Mouse (Mus musculus) right cerebral cortex, postnatal 36 days (tissue): Measurements from ENCODE around the gene Serpinh1.
A peak's percentile ranks its signal among the peaks of the same experiment; 100 is the strongest.

Experiments
- DNase-seq, 2 experiments: peaks; one replicate each; pipeline ENCODE4 v3.0.0; 2022; ENCODE audit warnings: low spot score in 2 of 2, mixed read lengths in 1 of 2

The Serpinh1 gene

GRCm38 (mm10) chr7:99352526-99353400, at the start of gene Serpinh1:
TSS of gene Serpinh1 (minus strand) at chr7:99353239.
- no peak for DNase-seq

DNA sequence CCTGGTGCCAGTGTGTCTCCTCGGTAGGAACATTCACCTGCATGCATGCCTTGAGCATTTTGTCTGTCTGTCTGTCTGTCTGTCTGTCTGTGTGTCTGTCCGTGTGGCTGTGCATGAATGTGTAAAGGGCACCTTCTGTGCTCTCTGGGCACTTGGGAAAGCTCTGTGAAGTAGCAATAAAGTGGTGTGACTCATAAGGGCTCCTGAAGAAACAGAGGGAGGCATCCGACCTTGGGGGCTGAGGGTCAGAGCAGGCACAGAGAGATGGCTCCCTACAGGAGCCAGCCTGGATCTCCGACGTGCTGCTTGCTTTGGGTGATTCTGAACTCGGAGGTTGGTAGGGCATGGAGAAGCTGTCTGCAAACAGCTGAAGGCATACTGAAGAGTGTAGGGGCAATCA, 49.4 kb upstream of the Serpinh1 start:
- DNase-seq: no peak

DNA sequence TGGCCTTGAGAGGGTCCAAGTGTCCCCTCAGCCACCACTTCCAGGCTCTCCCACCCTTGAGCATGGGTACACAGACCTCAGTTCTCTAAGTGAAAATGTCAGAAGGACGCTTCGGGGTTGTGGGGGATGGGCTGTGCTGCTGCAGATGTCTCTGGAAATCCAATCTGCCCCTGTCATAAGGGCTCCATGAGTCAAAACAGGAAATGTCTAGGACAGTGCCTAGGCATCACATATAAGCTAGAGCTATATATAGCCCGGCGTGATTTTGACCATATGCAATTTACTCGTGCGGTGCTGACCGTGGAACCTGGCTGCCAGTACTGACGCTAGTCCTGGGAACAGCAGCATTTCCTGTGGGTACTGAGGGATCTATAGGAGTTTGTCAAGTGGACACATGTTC, 48.3 kb upstream of the Serpinh1 start:
- DNase-seq: no peak

DNA sequence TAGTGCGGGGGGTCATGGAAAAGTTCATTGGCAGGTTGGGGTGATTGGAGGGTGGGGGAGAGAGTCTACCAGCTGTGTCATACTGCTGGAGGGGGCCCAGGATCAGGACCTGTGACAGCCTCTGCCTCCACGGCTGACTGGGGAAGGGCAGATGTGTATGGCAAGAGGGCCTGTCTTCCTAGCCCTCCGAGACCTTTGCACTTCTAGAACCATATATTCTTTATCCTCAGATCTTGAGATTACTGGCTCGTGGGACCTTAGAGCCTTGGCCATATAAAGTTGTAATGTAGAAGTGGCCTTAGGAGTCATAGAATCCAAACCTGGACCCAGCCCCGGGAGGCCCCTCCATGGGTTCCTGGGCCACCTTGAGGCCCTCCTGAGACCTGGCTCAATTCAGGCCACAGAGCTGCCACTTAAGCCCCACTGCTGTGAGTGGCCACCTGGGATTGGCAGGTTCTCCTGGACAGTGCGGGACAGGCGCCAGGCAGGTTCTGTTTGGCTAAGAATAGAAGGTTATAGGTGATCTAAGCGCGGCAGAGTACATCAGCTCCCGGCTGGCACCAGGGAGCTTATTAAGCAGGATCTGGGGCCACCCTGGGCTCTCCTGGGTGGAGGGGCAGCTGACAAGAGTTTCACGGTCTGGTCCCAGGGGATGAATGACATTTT, 44.1 kb upstream of the Serpinh1 start:
- no peak for DNase-seq

DNA sequence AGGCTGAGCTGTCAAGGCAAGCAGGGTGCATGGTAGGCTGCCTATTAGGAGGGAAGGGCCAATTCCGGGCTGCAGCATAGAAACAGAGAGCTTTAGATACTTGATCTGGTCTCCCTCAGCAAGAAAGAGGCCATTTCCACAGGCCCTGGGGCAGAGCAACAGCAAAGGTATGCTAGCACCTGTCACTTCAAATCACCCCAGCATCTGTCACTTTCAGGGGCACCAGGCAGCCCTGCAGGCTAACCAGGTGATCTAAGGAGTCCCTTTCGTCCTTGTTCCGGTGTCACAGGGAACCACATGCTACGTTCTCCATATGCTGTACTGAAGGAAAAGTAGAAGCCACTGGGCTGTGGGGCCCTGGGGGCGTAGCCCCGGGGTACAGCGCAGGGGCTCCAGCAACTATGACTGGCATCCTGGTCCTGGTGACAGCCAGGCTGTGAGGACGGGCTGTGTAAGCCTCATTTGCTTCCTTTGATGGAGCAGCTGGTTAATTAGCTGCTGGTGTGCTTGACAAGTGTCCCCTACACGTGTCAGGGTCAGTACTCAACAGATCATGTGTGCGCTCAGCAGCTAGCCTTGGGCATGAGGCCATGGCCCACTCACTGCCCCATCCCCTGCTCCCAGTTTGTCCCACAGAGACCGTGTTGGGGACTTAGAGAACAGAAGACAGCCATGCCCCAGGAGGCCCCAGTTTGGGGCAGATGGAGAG, 43.0 kb upstream of the Serpinh1 start:
- DNase-seq: no peak

GRCm38 (mm10) chr7:99395385-99395784, 42.3 kb upstream of the Serpinh1 start:
- DNase-seq: no peak

GRCm38 (mm10) chr7:99393711-99394325, 40.8 kb upstream of the Serpinh1 start:
- peak; percentile 45 to 70 for DNase-seq

DNA sequence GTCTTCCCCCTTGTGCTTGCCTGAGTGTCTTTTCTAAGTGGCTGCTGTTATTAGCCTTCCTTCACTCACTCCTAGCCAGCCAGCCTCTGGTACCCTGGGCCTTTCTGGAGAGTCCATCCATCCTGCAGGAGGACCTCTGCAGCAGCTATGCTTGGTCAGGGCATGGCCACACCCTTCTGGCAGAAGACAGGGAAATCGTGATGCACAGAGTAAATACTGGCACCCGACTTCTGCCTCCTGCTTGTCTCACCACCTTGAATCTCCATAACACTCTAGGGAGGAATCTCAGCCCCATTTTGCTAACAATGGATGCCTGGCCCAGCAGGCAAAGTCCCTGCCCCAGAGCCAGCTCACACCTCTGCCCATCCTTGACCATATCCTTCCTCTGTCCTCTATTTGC, 39.7 kb upstream of the Serpinh1 start:
- no peak for DNase-seq

- no peak for DNase-seq
These were observed 37.5 kb upstream of the Serpinh1 start for GRCm38 (mm10) chr7:99390559-99390958.

GRCm38 (mm10) chr7:99387356-99387755, 34.3 kb upstream of the Serpinh1 start:
- no peak for DNase-seq

GRCm38 (mm10) chr7:99386811-99387210, 33.8 kb upstream of the Serpinh1 start:
- DNase-seq: no peak

- no peak for DNase-seq
These were observed 33.0 kb upstream of the Serpinh1 start for GRCm38 (mm10) chr7:99386030-99386429.

GRCm38 (mm10) chr7:99384101-99384611, 31.1 kb upstream of the Serpinh1 start:
- DNase-seq: no peak

DNA sequence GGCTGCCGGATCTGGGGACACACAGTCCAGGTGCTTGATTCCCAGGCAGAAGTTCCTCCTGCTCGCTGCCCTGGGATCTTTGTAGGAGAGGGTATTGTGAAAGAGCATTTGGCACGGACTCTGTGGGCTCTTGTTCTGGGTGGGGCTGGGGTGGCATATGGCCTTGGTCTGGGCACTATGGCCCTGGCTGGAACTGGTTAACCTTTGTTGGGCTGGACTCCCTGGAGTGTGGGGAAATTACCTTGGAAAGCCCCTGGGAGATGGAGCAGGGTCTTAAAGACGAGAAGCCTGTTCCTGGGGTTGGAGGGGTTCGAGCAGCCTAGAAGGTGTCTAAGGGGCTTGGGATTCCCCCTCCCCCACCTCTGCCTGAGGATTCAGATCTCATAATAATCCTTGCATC, 30.2 kb upstream of the Serpinh1 start:
- no peak for DNase-seq

DNA sequence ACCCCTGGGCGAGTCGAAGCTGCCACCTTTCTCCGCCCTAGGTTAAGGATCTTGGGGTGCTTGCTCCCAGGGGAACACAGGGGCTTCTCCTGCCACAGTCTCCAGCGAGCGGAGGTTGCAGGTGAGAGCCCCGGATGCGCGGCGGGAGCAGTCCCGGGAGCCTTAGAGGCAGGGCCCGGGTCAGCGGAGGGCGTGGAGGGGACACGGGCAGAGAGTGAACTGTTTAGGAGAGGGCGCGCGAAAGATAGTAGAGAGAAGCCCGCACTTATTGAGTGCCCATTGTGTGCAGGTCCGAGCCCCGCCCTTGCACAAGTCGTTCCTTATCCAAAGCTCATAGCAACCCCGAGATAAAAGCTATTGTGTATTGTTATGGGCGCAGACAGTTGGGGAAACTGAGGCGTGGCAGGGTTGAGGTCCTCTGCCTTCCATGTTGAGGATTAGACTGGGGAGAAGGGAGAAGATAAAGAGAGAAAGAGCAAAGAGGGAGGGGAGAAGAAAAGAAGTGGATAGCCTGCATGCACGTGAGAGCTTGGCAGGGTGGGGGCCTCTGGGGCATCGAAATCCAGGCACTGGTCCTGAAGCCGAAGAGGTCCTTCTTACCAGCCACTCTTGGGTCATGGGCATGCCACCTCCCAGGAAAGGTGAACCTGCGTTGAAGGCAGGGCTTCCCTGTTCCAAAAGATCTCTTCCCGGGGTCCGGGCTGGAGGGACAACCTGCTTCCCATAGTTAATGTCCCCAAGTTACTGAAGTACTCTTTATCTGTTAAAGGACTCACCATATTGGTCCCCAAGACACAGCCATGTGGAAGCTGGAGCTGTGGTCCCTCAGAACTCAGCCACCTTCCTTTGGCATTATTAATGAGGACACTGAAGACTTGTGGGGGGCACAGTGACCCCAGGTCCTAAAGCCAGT, 29.3 kb upstream of the Serpinh1 start:
- DNase-seq: no peak

- DNase-seq: peak; percentile 96 to 97
These were observed 28.4 kb upstream of the Serpinh1 start, which contains the start of gene Gdpd5 for GRCm38 (mm10) chr7:99381214-99382087. TSS of gene Gdpd5 (plus strand) at chr7:99381414.

DNA sequence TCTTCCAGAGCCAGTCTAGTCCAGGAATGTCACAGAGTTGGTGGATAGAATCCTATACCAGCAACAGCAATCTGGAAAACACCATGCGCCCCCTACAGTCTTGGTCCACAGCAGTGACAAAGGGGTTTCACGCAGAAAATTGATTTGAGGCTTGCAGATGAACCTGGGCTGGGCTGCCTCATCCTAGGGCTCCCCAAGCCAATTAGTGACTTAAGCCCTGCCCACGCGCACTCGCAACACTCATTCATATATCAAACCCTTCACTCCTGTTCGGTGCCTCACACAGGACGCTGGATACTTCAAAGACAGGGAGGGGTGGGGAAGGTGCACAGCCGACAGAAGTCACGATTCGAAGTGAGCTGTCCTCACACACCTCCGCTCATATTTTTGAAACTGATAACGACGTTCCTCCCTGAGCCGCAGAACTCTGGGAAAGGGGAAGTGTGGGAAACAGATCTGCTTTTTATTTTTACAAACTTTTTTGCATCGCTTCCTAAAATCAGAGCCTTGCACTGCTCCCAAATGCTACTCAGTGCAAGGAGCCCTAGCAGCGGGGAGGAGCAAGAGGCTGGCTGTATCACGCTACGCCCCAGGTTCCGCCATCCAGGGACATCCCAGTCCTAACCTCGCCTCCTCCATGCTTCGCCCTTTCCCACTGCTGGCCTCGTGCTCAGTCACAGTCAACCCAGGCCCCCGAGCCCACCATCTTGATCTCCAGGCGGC, 27.6 kb upstream of the Serpinh1 start:
- peak in 1 of 2 experiments; percentile 46 for DNase-seq

DNA sequence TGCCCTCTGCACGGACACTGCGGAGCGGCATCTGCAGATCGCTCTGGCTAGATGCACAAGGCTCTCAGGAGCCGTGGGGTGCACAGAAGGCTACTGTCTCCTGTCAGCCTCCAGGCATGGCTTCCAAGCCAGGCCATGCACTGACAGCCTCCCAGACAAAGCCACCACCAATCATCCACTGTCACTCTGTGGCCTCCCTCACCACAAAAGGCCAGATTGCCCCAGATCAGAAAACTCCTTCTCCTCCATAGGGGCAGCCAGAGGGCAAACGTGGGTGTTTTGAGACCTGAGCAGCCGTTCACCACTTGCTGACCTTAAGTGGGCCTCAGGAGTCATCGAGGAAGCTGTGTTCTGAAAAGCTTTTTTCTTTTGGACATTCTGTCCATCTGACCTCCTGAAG, 25.8 kb upstream of the Serpinh1 start:
- DNase-seq: no peak

DNA sequence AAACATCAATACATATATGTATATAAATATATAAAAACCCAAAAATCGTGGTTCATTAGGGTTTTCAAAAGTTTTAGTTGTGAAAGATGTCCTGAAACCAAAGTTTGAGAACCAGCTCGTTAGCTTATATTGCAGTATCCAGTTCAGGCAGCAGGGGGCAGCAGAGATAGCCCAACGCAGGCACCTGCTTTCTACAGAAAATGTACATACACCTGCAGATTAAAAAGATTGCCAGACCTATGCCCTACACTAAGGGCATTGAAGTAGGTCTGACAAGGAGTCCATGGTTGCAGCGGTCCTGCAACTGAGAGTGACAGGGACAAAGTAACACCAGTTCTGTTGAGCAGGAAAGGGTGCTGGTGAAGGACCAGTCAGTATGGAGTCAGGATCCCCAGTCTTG, 22.4 kb upstream of the Serpinh1 start:
- peak in 1 of 2 experiments; percentile 66 for DNase-seq
